Mouse (Mus musculus): ENCODE data around the gene Akap2. TPM values are rescaled to one million over a fixed set of nuclear protein-coding genes. Genes with fewer than 3 reads are reported as not detected.

Gene Akap2
- polyA plus RNA-seq, 1 experiment = not detected

- TF ChIP-seq POLR2A (IDR thresholded peaks at IDR 0.05; ENCODE audit: insufficient read depth, low read depth, low read length) (no peak), CTCF (IDR thresholded peaks at IDR 0.05; ENCODE audit: insufficient read depth, low read depth, low read length) (no peak)
- peaks cover 3% of the 10 kb centered on the region for H3K4me1 ChIP-seq (ENCODE audit: control insufficient read depth, insufficient read depth, low read length)
- 69% methylated on average over 3 of the region's 3 CpGs for WGBS
- no peak overlapping the region for H3K4me3 ChIP-seq (ENCODE audit: insufficient read depth, low read depth, low read length)
- no peak overlapping the region for H3K27ac ChIP-seq (ENCODE audit: insufficient read depth, low read depth, low read length)
These were observed 16.0 kb downstream of the Akap2 start for GRCm38 (mm10) chr4:57733445-57733844.

GRCm38 (mm10) chr4:57735426-57735825, 18.0 kb downstream of the Akap2 start:
- WGBS = 93% methylated on average over 5 of the region's 5 CpGs
- no peak overlapping the region for H3K27ac ChIP-seq (ENCODE audit: insufficient read depth, low read depth, low read length)
- TF ChIP-seq POLR2A (IDR thresholded peaks at IDR 0.05; ENCODE audit: insufficient read depth, low read depth, low read length) (no peak), CTCF (IDR thresholded peaks at IDR 0.05; ENCODE audit: insufficient read depth, low read depth, low read length) (no peak)
- H3K4me3 ChIP-seq (ENCODE audit: insufficient read depth, low read depth, low read length) = no peak overlapping the region
- H3K4me1 ChIP-seq (ENCODE audit: control insufficient read depth, insufficient read depth, low read length) = peaks cover 6% of the 10 kb centered on the region; the same call in 1 of the 2 replicates

- 24% methylated on average over 8 of the region's 8 CpGs for WGBS
These were observed 21.5 kb downstream of the Akap2 start for GRCm38 (mm10) chr4:57738856-57739552.

GRCm38 (mm10) chr4:57743325-57743929, 26.0 kb downstream of the Akap2 start:
- Histone ChIP-seq H3K4me1 (ENCODE audit: control insufficient read depth, insufficient read depth, low read length) (peaks cover 6% of the 10 kb centered on the region; the same call in 1 of the 2 replicates), H3K4me3 (ENCODE audit: insufficient read depth, low read depth, low read length) (no peak overlapping the region), H3K27ac (ENCODE audit: insufficient read depth, low read depth, low read length) (no peak overlapping the region)
- no peak for TF ChIP-seq POLR2A (IDR thresholded peaks at IDR 0.05; ENCODE audit: insufficient read depth, low read depth, low read length)
- TF ChIP-seq CTCF (IDR thresholded peaks at IDR 0.05; ENCODE audit: insufficient read depth, low read depth, low read length) = no peak
- WGBS = 60% methylated on average over 11 of the region's 11 CpGs

More at GRCm38 (mm10) chr4:57738856-57739552, 21.5 kb downstream of the Akap2 start:
- TF ChIP-seq POLR2A (IDR thresholded peaks at IDR 0.05; ENCODE audit: insufficient read depth, low read depth, low read length) (no peak), CTCF (IDR thresholded peaks at IDR 0.05; ENCODE audit: insufficient read depth, low read depth, low read length) (no peak)
- Histone ChIP-seq H3K4me3 (ENCODE audit: insufficient read depth, low read depth, low read length) (no peak overlapping the region), H3K27ac (ENCODE audit: insufficient read depth, low read depth, low read length) (no peak overlapping the region), H3K4me1 (ENCODE audit: control insufficient read depth, insufficient read depth, low read length) (peaks cover 3% of the 10 kb centered on the region; the same call in 1 of the 2 replicates)

- H3K4me3 ChIP-seq (ENCODE audit: insufficient read depth, low read depth, low read length) = no peak overlapping the region
- 89% methylated on average over 4 of the region's 4 CpGs for WGBS
These were observed 33.2 kb downstream of the Akap2 start for GRCm38 (mm10) chr4:57750651-57751050.

GRCm38 (mm10) chr4:57751054-57751453, 33.6 kb downstream of the Akap2 start:
- TF ChIP-seq POLR2A (IDR thresholded peaks at IDR 0.05; ENCODE audit: insufficient read depth, low read depth, low read length) (no peak), CTCF (IDR thresholded peaks at IDR 0.05; ENCODE audit: insufficient read depth, low read depth, low read length) (no peak)
- WGBS = 62% methylated on average over 4 of the region's 4 CpGs
- Histone ChIP-seq H3K4me1 (ENCODE audit: control insufficient read depth, insufficient read depth, low read length) (no peaks in the 10 kb centered on the region), H3K27ac (ENCODE audit: insufficient read depth, low read depth, low read length) (no peak overlapping the region), H3K4me3 (ENCODE audit: insufficient read depth, low read depth, low read length) (no peak overlapping the region)

More at GRCm38 (mm10) chr4:57750651-57751050, 33.2 kb downstream of the Akap2 start:
- Histone ChIP-seq H3K4me1 (ENCODE audit: control insufficient read depth, insufficient read depth, low read length) (no peaks in the 10 kb centered on the region), H3K27ac (ENCODE audit: insufficient read depth, low read depth, low read length) (no peak overlapping the region)
- TF ChIP-seq CTCF (IDR thresholded peaks at IDR 0.05; ENCODE audit: insufficient read depth, low read depth, low read length) = no peak
- TF ChIP-seq POLR2A (IDR thresholded peaks at IDR 0.05; ENCODE audit: insufficient read depth, low read depth, low read length) = no peak

- TF ChIP-seq POLR2A (IDR thresholded peaks at IDR 0.05; ENCODE audit: insufficient read depth, low read depth, low read length) (no peak), CTCF (IDR thresholded peaks at IDR 0.05; ENCODE audit: insufficient read depth, low read depth, low read length) (no peak)
- WGBS = 93% methylated on average over 11 of the region's 11 CpGs
- no peak overlapping the region for H3K27ac ChIP-seq (ENCODE audit: insufficient read depth, low read depth, low read length)
- no peaks in the 10 kb centered on the region for H3K4me1 ChIP-seq (ENCODE audit: control insufficient read depth, insufficient read depth, low read length)
- H3K4me3 ChIP-seq (ENCODE audit: insufficient read depth, low read depth, low read length) = no peak overlapping the region
These were observed 34.1 kb downstream of the Akap2 start for GRCm38 (mm10) chr4:57751566-57751965.

- Histone ChIP-seq H3K4me3 (ENCODE audit: insufficient read depth, low read depth, low read length) (no peak overlapping the region), H3K27ac (ENCODE audit: insufficient read depth, low read depth, low read length) (no peak overlapping the region), H3K4me1 (ENCODE audit: control insufficient read depth, insufficient read depth, low read length) (peaks cover 7% of the 10 kb centered on the region)
- TF ChIP-seq CTCF (IDR thresholded peaks at IDR 0.05; ENCODE audit: insufficient read depth, low read depth, low read length) = no peak
- no peak for TF ChIP-seq POLR2A (IDR thresholded peaks at IDR 0.05; ENCODE audit: insufficient read depth, low read depth, low read length)
- 93% methylated on average over 11 of the region's 11 CpGs for WGBS
These were observed 37.6 kb downstream of the Akap2 start for GRCm38 (mm10) chr4:57755085-57755484.

GRCm38 (mm10) chr4:57757997-57758396, 40.5 kb downstream of the Akap2 start:
- 61% methylated on average over 11 of the region's 11 CpGs for WGBS
- H3K4me1 ChIP-seq (ENCODE audit: control insufficient read depth, insufficient read depth, low read length) = peaks cover 10% of the 10 kb centered on the region
- no peak overlapping the region for H3K4me3 ChIP-seq (ENCODE audit: insufficient read depth, low read depth, low read length)
- TF ChIP-seq CTCF (IDR thresholded peaks at IDR 0.05; ENCODE audit: insufficient read depth, low read depth, low read length) = no peak
- no peak for TF ChIP-seq POLR2A (IDR thresholded peaks at IDR 0.05; ENCODE audit: insufficient read depth, low read depth, low read length)
- no peak overlapping the region for H3K27ac ChIP-seq (ENCODE audit: insufficient read depth, low read depth, low read length)
